Mouse (Mus musculus) erythroblast, embryonic 14.5 days (primary cell): Measurements from ENCODE around the gene Scamp4.

Experiments
- GATA1 ChIP-seq: IDR thresholded peaks from 2 replicates; pipeline ENCODE4 v1.6.1; 2012; ENCODE audit warnings: low read length, inconsistent platforms, mixed read lengths
- TAL1 ChIP-seq: IDR thresholded peaks from 3 replicates; pipeline ENCODE4 v1.6.1; 2012; ENCODE audit warnings: low read length, inconsistent platforms, mixed read lengths

GRCm38 (mm10) chr10:80585581-80585980 lies 17.1 kb upstream of the Scamp4 start:
- TF ChIP-seq GATA1 (no peak), TAL1 (no peak)
